Mouse (Mus musculus) spleen, adult 2 months (tissue): ENCODE data around the gene Hnrnpll.

Experiments used
- CTCF ChIP-seq: fragments of 200-500 bp; IDR thresholded peaks from 2 replicates; pipeline ENCODE4 v1.5.1; 2011; ENCODE audit warnings: mild to moderate bottlenecking, inconsistent platforms; ENCODE audit not compliant: insufficient read depth, insufficient read length, insufficient replicate concordance; ENCODE audit errors: extremely low read depth
- POLR2A ChIP-seq: fragments of 200-500 bp; IDR thresholded peaks from 2 replicates; pipeline ENCODE4 v1.6.1; 2011; ENCODE audit warnings: low read depth, low read length, inconsistent platforms

- TF ChIP-seq CTCF (no peak), POLR2A (no peak)
These were observed 66.9 kb downstream of the Hnrnpll start for GRCm38 (mm10) chr17:79995091-79995691.
